Mouse (Mus musculus) c-Kit-positive CD71-positive TER-119-negative erythroid progenitor cells, embryonic 14.5 days (primary cell): ENCODE data around the gene Rpl24.
"Not testable (repeated sequence)": the region's sequence is repeated elsewhere in the genome, so short reads cannot be mapped to it uniquely, and the experiment has no call there.

Source experiments
- DNase-seq: peaks from one replicate; pipeline ENCODE4 v3.0.0-alpha.2; 2013; ENCODE audit warnings: low read depth

Gene Rpl24

DNA sequence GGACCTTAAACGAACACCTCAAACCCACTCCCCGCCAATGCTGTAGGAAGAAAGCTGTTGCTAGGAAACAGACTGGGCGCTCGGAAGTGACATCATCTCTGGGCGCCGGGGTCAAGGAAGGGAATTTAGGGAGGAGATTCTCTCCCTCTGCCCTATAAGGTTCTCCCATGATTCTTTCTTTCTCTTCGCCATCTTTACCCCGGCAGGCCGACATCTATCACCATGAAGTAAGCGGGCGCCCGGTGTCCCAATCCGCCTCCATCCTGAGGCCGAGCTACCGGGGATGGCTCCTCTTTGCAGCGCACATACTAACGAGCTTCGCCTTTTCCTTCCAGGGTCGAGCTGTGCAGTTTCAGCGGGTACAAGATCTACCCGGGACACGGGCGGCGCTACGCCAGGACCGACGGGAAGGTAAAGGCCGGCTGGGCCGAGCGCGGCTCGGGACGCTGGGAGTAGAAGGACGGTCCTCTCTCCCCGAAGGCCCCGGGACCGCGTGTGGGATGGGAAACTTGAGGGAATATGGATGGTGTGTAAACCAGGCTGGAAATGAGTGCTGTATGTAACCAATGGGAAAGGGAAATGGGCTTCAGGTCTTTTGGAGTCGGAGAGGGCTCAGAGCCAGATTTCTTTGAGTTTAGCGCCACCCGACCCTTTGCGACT lies at the start of gene Rpl24:
Rpl24 (plus strand) TSS at position 64 of the 660 bp plus-strand sequence.
- peak; percentile 89 for DNase-seq

DNA sequence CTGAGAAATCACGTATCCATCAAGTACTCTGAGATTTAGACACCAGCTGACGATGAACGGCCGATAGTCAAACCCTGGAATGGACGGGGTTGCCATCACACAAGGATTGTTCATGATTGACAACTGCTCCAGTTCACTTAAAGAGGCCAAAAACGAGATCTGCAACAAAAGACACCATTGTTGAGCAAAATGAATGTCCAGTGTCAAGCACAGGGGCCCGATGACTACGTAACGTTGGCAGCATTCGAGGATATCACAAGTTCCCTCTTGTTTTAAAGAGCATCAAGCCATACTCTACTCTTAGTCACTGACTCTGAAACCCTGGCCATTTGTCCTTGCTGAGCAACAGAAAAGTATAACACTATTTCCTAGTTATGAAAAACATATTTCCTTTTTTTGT lies 44.0 kb upstream of the Rpl24 start:
- no peak for DNase-seq

DNA sequence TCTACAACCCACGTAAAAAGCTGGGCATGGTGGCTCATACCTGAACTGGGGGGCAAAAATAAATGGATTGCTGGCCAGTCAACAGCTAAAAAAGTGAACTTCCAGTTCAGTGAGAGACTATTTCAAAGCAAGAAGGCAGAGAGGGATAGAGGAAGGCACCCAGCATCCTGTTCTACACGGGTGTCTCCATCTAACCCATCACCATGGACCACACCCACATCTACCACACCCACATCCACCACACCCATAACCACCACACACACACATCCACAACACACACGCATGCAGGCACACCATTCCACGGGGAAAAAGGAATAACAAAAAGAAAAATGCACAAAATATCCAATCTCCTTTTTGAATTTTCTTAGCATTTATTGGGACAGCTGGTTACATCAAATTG lies 42.1 kb upstream of the Rpl24 start:
- no peak for DNase-seq

DNA sequence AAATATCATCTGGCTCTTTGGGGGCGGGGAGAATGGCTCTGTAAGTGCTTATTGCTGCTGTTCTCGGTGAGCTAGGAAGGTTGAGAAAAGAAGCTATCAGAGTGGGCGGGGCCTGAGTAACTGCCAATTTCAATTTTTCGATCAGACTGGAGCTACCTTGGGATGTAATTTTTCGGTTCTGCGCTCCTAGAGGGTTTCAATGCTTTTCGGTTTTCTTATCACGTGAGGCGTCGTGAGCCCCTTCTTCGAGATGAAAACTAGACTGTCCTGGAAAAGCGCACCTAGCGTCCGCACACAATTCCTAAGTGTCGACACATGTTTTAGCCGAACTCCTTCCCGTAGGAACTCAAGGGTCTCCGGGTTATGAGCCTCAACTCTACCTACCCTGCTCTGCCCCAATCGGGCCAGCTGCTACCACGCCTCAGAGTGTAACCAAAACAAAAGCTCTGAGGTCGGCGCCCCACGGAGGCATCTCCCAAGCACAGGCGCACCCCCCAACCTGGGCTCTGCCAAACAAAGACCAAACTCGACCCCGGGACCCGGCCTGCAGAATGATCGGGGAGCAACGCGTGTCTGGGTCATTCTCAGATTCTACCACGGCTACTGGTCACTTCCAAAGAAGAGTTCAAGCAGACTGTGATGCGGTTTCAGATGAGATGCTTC lies 32.3 kb upstream of the Rpl24 start:
- DNase-seq = peak; percentile 49

DNA sequence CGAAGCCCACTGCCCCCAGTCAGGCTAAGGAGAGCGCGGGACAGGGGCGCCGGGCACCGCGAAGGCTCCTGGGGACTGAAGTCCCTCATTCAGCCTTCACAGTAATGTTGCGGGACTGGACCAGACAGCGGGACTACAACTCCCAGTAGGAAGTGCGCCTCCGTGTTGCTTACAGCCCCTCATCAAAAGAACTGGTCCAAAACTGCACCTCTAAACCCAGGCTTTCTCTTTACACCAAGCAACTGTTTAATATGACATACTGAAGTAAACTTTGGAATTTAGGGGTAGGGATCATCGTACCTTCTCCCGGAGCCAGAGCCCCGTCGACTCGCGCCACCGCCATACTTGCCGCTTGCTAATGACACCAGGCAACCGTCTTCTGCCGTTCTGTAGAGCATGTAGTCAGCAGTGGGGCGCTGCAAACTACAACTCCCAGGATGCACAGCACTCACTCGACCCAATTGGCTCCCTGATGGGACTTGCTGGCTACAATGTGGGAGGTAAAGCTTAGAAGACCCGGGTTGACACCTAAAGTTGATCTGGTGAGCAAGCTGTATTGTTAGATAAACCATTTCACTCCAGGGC lies 31.5 kb upstream of the Rpl24 start, which contains the start of gene Cep97:
Cep97 (minus strand) TSS at position 403 of the 585 bp plus-strand sequence.
- peak; percentile 89 for DNase-seq

DNA sequence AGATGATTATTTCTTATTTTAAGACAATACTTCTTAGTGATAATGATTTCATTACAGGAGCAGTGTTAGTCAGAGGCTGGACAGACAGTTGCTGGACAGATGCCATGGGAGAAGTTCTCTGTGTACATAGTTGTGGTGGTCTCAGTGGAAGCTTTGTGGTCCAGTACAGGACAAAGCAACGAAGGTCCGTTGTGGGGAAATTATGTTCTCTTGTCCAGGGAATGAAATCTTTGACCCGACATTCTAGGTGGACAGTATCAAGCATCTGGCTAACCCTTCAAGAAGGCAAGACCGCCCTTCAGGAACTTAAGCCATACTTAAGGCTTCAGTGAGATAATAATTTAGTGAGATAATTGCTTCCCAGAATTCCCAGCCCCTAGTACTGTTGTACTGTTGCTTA lies 27.3 kb upstream of the Rpl24 start:
- no peak for DNase-seq

DNA sequence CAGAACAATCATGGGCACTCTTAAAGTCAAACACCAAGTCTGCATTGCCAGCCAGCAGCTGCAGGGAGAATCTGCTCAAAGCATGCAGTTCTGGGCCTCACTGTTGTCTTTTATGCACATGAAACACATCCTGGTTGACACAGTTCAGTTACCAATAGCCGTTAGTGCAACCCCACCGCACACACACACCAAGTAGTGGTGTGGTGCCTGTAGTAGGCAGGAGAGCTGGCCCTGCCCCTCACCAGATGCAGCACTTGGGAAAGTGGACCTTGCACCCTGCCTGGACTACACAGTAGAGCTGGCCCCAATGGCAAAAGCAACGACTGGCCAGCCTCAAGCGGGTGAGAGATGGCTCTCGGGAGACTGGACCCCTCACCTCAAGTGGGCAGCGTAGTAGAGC lies 26.4 kb upstream of the Rpl24 start:
- no peak for DNase-seq

DNA sequence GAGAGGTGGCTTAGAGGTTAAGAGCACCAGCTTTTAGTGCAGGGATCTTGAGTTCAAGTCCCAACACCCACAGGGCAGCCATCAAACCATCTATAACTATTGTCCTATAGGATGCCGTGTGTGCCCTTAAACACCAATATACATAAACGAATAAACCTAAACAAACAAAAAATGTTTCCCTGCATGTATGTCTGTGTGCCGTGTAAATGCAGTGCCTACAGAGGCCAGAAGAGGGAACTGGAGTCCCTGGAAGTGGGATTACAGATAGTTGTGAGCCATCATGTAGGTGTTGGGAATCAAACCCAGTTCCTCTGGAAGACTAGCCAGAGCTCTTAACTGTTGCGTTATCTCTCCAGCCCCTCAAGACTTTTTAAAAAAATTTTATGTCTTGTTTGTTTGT lies 25.3 kb upstream of the Rpl24 start:
- DNase-seq = no peak

DNA sequence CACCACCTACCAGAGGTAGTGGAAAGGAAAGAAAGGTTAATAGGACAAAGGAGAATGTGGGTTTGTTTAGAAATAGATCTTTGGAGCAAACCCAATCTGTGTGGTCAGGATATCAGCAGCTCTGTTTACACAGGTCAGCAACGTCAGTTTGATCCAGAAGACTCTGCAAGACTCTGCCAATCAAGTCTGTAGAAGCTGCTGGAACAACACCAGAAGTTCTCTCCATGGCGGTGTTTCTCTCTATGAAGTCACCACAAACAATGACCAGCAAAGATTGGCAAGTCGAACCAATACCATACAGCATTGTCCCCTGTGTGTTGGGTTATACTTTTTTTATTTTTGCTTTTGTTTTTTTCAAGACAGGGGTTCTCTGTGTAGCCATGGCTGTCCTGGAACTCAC lies 18.8 kb upstream of the Rpl24 start:
- DNase-seq = no peak

DNA sequence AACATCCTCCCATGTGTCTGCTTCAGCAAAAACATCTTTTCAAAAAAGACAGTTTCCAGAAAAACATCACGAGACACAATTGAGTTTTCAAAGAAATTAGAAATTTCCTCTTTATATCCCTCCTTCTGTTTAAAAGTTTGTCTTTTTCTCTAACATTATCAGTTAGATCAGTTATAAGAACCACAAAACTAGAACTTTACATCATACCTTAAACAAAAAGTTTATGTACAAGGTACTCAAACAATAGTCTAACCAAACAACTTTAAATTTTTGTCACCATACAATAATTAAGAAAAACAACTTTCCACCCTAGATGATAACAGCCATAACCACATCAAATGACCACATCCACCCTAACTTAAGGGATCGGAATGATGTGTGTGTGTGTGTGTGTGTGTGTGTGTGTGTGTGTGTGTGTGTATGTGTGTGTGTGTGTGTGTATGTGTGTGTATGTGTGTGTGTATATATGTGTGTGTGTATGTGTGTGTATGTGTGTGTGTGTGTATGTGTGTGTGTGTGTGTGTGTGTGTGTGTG lies 18.1 kb upstream of the Rpl24 start:
- DNase-seq = not testable (repeated sequence)

DNA sequence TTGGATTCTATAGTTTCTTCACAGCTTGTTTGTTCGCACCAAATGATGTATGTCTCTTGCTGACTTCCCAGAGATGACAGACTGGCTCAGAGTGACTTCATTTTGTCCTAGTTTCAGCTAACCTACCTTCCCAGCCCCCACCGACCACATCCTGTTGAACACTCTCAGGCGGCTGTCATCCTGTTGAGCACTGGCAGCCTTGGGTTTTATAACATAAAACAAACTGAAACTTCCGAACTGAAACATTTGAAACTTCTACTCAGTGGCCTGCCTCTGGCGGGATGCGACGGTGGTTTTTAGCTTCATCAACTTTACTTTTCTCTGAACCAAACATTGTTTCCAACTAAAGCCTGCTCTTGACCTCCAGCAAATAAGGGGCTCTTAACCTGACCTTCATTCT lies 17.1 kb upstream of the Rpl24 start:
- no peak for DNase-seq

DNA sequence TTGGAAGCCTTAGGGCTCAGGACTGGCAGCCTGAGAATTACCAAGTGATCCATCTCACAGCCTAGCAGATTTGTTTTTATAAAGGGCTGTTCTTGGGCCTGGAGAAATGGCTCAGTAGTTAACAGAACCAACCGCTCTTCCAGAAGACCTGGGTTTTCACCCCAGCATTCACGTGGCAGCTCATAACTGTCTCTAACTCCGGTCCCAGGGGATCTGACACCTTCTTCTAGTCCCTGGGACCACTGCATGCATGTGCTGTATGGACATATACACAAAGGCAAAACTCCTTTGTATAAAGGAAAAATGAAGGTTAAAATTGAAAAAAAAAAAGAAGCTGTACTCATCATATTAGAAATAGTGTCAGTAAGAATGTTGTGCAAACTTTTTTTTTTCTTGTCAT lies 15.6 kb upstream of the Rpl24 start:
- no peak for DNase-seq

DNA sequence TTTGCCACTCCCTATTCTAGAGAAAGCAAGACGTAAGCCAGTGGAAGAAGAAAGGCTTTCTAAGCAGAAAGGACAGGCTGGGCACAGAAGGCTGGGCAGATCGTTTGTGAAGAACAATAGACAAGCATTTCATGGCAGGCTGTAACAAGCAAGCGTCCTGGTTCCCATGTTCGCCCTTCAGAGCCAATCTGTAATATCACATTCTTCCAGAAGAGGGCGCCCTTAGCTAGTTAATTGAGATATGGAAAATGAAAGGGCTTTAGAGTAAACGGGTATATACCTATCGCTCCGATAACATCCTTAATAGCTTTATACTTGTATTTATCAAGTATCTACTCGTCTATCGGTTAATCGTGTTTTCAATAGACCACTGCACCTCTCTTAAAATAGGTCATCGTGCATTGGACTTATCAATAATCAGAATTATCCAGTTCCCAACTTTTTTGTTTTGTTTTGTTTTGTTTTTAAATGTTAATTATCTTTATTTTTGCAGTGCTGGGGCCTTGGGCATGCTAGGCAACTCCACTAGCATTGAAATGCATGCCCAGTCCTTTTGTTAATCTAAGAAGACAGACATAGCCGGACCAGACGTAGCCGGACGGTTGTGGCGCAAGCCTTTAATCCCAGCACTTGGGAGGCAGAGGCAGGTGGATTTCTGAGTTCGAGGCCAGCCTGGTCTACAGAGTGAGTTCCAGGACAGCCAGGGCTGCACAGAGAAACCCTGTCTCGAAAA lies 15.0 kb upstream of the Rpl24 start:
- DNase-seq = peak; percentile 94

DNA sequence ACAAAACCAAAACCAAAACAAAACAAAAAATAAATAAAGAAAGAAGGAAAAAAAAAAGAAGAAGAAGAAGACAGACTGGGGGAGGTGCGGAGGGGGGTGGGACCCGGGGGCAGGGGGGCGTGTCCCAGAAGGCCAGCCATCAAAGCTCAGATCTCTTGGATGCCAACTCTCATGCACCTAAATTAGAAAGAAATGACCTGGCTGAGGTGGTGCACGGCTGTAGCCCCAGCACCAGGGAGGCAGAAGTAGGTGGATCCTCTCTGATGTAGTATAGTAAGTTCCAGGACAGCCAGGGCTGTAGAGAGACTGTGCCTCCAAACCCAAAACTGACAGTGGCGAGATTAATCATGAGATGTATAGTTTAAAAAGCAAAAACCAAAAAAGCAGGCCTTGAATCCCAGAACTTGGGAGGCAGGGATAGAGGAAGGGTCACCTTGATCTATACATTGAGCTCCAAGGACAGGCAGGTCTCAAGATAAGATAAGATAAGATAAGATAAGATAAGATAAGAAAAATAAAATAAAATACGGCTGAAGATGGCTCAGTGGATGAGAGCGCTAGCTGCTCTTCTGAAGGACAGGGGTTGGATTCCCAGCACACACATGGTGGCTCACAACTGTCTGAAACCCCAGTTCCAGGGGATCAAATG lies 14.3 kb upstream of the Rpl24 start:
- DNase-seq = no peak

DNA sequence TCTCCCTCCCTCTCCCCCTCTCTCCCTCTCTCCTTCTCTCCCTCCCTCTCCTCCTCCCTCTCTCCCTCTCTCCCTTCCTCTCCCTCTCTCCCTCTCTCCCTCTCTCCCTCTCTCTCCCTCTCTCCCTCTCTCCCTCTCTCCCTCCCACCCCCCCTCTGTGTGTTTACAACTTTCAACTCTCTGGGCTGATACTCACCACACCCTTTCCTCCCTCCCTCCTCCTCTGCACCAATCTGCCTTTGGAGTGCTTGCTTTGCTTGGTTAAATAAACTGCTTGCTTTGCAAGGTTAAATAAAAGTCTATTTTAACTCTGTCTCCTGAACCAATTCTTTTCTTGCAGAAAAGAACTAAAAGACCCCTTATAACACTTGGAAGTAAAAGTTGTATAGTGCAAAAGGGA lies 13.3 kb upstream of the Rpl24 start:
- DNase-seq = no peak

DNA sequence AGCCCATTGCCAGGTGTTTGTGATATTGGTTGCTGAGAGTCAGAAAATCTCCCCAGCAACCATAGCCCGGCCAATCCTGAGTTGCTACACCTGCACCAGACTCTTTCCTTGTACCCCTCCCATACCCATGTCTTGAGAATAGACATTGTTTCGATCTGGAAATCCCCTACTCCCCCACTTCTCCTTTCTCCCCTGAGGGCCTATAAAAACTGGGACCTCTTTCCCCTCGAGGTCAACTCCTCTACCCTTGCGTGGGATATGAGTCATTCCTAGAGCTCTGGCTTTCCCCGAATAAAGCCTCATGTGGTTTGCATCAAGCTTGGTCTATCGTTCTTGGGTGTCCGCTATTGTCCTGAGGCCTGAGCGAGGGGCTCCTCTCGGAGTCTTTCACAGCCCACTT lies 11.9 kb upstream of the Rpl24 start:
- not testable (repeated sequence) for DNase-seq

DNA sequence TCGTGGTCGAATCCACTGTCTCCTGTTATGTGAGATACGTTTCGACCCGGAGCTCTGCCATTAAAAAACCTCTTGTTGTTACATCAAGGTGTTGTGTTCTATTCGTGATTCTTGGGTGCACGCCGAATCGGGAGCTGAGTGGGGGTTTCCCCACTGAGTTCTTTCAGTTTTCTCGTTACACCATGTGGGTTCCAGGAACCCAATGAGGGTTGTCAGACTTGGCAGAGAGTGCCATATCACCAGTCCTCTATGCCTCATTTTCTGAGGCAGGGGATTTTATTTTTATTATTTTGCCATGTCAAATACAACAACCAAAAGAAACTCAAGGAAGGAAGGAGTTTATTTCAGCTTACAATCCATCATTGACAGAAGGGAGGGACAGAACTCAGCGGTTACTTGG lies 3.0 kb upstream of the Rpl24 start:
- not testable (repeated sequence) for DNase-seq

DNA sequence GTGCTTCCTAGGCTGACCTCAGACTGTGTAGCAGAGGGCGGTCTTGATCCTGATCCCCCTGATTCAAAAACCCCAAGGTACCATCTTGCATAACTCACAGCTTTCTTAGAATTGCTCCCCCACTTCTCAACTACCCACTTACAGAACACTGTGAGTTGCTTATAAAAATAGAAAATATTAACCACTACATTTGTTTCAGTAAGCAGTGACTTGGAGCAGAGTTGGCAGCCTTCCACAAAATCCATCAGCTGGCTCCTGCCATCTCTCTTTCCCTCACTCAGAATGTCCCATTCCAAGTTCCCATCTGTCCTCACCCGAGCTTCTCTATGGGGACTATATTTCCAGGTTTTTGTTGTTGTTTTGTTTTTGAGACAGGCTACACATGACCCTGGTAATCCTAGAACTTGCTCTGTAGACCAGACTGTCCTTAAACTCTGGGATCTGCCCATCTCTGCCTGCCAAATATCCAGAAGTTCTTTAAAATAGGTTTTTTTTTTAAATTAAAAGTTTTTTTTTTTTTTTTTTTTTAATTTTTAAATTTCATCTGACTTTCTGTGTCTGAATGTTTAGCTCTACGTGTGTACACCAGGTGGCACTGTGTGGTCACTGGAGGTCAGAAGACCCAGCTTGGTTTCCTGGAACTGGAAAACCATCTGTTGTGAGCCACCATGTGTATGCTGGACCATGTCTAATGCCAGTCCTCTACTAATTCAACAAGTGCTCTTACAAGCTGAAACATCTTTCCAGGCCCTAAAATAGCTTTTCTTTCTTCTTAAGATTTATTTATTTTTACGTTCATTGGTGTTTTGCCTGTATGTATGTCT lies 1.7 kb upstream of the Rpl24 start:
- DNase-seq = peak; percentile 39

DNA sequence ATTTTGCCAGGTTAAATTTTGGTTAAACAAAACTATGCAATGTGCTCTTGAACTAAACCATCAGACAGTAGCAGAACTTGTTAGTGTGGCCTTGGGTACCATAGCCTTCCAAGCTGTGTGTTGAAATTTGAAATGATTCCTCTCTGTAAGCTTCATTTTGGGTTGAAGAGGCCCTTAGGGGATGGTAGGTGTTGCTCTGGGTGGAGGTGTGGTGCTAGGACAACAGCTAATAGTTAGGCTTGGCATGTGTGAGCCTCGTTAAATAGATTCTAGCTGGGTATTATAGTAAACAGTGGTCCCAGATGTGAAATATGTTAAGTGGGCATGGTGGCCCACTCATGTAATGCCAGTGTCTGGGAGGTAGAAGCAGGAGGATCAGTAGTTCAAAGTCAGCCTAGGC lies 1.1 kb downstream of the Rpl24 start:
- no peak for DNase-seq

DNA sequence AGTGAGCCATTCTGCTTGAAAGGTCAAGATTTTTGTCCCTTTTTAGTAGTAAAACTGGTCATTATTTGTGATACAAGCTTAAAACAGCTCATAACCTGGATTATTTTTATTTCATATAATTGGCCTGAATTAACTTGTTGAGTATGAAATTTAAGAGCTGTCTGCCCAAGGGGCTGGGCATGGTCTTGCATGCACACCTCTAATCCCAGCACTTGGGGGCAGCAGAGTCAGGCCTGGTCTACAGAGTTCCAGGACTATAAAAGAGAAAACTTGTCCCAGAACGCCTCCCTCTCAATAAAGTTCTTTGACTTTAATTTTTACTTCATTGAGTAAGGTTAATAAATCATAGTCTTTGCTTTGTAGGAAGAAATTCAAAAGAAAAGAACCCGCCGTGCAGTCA lies 3.1 kb downstream of the Rpl24 start:
- DNase-seq = peak; percentile 53

DNA sequence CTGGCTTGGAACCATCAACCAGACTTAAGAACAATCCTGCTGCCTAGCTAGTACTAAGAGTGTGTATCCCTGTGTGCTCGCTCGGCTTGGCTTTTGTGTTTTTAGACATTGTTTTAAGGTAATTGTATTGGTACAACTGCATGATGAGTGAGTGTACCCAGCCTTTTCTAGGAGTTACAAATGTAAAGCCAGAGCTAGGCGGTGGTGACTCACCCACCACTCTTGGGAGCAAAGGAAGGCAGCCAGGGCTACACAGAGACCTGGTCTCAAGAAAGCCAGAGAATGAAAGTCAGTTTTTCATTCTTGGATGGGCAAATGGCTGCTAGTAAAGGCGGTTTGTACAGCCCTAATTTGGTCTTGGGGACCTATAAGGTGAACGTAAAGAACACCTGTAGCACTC lies 4.3 kb downstream of the Rpl24 start:
- no peak for DNase-seq
